Mouse (Mus musculus) neural tube, embryonic 10.5 days (tissue): ENCODE measurements around the gene BB287469.
"Not testable (repeated sequence)": the region's sequence is repeated elsewhere in the genome, so short reads cannot be mapped to it uniquely, and the experiment has no call there.

Source experiments
- DNase-seq: peaks from one replicate; pipeline ENCODE4 v3.0.0-alpha.2; 2017; ENCODE audit warnings: low spot score; ENCODE audit errors: extremely low spot score

BB287469 gene

GRCm38 (mm10) chr12:87816277-87816676, at the start of gene BB287469:
BB287469 (plus strand) TSS chr12:87816577.
- not testable (repeated sequence) for DNase-seq

- not testable (repeated sequence) for DNase-seq
Observed at GRCm38 (mm10) chr12:87775655-87776054, 40.7 kb upstream of the BB287469 start, which contains the start of gene Gm21319. Gm21319 (minus strand) TSS chr12:87775755.

DNA sequence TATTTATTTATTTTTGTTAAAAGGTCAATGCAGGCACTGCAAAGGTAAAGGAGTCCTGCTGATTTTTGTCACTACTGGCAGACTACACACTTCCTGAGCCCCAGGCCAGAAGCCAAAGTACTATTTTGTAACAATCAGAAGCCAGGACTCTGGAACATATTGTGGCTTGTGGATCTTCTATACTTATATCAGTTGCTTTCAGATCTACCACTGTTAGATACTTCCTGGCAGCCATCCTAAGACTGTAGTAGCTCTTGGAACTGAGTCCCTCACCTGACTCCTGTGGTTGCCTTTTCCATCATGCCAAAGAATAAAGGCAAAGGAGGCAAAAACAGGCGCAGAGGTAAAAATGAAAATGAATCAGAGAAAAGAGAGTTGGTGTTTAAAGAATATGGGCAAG, 21.2 kb upstream of the BB287469 start, which contains the start of gene Gm21936:
Gene Gm21936, plus strand, starts transcription at position 301 of the 400 bp plus-strand sequence.
- DNase-seq = not testable (repeated sequence)

DNA sequence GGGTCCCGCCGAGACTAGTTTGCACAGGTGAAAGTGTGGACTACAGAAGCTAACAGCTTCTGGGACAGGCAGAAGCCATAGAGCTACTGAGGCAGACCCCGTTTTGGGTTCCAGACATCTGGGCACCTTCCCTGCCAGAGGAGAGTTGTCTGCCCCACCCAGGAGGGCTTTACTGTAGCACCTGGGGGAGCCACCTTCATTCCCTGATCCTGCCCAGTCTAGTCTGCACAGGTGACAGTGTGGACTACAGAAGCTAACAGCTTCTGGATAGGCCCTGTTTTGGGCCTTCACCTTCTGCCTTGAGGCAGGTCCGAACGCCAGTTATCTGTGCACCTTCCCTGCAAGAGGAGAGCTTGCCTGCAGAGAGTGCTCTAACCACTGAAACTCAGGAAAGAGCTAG, 18.4 kb upstream of the BB287469 start:
- DNase-seq = not testable (repeated sequence)

DNA sequence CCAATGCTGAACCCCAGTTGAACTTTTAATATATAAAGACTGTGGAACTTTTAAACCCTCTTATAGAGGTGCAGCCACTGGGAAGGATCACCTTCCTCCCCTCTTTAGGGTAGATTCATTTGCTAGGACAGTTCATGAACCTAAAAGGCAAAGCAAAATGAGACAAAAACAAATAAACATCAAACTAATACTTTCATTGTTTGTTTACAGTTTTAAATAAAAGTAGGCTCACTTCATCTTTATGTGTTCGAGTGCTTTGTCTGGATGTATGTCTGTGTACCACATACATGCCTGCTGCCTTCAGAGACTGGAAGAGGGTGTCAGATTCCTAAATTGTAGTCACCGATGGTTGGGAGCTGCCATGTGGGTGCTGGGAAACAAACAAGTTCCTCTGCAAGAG, 25.9 kb downstream of the BB287469 start, which contains the start of gene Gm2001:
Gene Gm2001, minus strand, starts transcription at position 101 of the 400 bp plus-strand sequence.
- DNase-seq = not testable (repeated sequence)

DNA sequence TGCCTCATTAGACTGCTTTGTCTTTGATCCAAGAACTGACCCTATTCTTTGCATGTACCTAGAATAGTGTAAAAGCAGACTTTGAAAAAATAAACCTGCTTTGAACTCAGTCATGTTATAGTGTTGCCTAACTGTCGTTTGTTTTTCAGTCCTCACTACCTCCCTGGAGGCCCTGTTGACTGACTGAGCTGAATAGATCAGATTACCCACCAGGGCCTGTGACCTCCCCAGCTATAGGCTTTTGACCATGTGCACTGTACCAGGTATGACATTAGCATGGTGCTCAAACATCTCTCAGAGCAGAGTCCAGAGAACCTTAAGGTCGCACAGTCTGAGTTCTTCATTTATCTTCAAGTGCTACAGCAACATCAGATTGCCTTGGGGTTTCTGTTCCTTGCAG, 34.3 kb downstream of the BB287469 start:
- not testable (repeated sequence) for DNase-seq

DNA sequence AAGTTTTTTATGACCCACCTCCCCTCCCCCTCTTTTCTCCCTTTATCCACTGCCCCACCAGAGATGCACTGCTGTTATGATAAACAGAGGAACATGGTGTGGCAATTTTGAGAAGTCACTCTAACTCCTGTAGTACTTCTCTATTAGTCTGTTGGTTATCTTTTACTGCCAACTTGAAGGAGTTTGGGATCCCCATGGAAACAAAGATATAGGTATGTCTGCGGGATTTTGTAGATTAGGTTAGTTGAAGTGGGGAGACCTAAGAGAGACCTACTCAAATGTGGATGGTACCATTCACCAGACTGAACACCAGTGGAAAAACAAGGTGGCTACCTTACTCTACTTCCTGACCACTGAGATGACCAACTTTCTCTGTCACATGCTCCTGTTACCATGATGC, 39.7 kb downstream of the BB287469 start:
- DNase-seq = not testable (repeated sequence)

- not testable (repeated sequence) for DNase-seq
Observed at GRCm38 (mm10) chr12:87861740-87862692, 45.6 kb downstream of the BB287469 start.

- not testable (repeated sequence) for DNase-seq
Observed at GRCm38 (mm10) chr12:87863638-87864037, 47.3 kb downstream of the BB287469 start.

- not testable (repeated sequence) for DNase-seq
Observed at GRCm38 (mm10) chr12:87864048-87864447, 47.7 kb downstream of the BB287469 start.
